ENCODE assay signal across 8 mouse cellular contexts in the genomic region with DNA sequence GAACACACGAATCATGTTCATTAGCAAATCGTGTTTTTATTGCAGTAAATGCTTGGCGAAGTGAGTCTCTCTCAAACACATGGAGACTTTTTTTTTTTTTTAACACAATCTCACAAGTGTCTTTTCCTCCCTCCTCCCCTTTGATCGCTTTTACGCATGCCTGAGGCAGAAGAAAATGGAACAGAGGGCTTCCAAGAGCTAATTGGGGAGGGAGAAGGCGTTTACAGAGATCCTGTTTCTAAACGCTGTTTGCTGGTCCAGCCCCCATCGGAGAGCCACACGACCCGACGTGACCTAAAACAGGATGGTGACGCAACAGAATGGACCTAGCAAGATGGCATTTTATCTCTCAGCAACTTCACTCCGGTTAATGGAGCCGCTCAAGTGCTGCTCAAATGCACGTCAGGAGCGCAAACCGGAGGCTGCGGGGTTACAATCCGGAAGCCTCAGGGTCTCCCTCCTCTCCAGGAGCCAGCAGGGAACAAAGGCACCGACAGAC.
DNase-seq lines count a peak whose midpoint lies in the region; ATAC-seq and TF ChIP-seq lines count a peak whose summit lies in the region.

No protein-coding gene starts in this region.

- H3K4me1 ChIP-seq in G1E (ENCODE audit: insufficient read depth, low read depth, low read length) = peaks cover 64% of the 10 kb centered on the region
- peaks cover 12% of the 10 kb centered on the region for H3K4me1 ChIP-seq in bone marrow, adult 2 months (ENCODE audit: control insufficient read depth, insufficient read depth, low read length)
- H3K4me1 ChIP-seq in forebrain, embryonic 15.5 days = peaks cover 54% of the 10 kb centered on the region
- H3K4me1 ChIP-seq in hindbrain, embryonic 10.5 days (replicated peaks) = peaks cover 61% of the 10 kb centered on the region
- peaks cover 22% of the 10 kb centered on the region; the same call in 1 of the 2 replicates for H3K4me1 ChIP-seq in spleen, adult 2 months (ENCODE audit: control insufficient read depth, insufficient read depth, insufficient read length)

- H3K9me3 ChIP-seq in G1E (replicated peaks) = no peaks in the 10 kb centered on the region
- no peaks in the 10 kb centered on the region for H3K9me3 ChIP-seq in forebrain, embryonic 15.5 days
- no peaks in the 10 kb centered on the region for H3K9me3 ChIP-seq in hindbrain, embryonic 10.5 days

- TF ChIP-seq CTCF in G1E (IDR thresholded peaks at IDR 0.05; ENCODE audit: low read depth, low read length) = no peak
- TF ChIP-seq CTCF in bone marrow, adult 2 months (IDR thresholded peaks at IDR 0.05; ENCODE audit: control insufficient read depth, insufficient read depth, low read length) = no peak
- TF ChIP-seq CTCF in spleen, adult 2 months (IDR thresholded peaks at IDR 0.05; ENCODE audit: extremely low read depth, insufficient read depth, insufficient read length, insufficient replicate concordance) = no peak

- H3K4me3 ChIP-seq in G1E (ENCODE audit: low read depth, low read length) = peak overlapping the region; percentile 61; the same call in 1 of the 2 replicates
- H3K4me3 ChIP-seq in bone marrow, adult 2 months (replicated peaks; ENCODE audit: control insufficient read depth, low read depth, low read length) = peak overlapping the region; percentile 27
- H3K4me3 ChIP-seq in forebrain, embryonic 15.5 days = peak overlapping the region; percentile 38
- H3K4me3 ChIP-seq in hindbrain, embryonic 10.5 days = peak overlapping the region; percentile 50
- H3K4me3 ChIP-seq in spleen, adult 2 months (ENCODE audit: extremely low read depth, insufficient read depth, insufficient read length) = peak overlapping the region; percentile 49

- WGBS in bone marrow, adult 2 months = 1% methylated on average over 20 of the region's 20 CpGs
- WGBS in forebrain, embryonic 15.5 days = under 1% methylated on average over 20 of the region's 20 CpGs
- WGBS in hindbrain, embryonic 10.5 days = under 1% methylated on average over 20 of the region's 20 CpGs
- WGBS in spleen, adult 2 months = 1% methylated on average over 20 of the region's 20 CpGs

- ATAC-seq in G1E (ENCODE audit: extremely low read depth, insufficient number of reproducible peaks, low FRiP score, poor library complexity, severe bottlenecking) = peak; percentile 57
- ATAC-seq in forebrain, embryonic 15.5 days (replicated peaks) = no peak
- peak; percentile 55 for ATAC-seq in megakaryocyte progenitor cell, adult 5-6 weeks (replicated peaks; ENCODE audit: poor library complexity)

- H3K27me3 ChIP-seq in G1E (ENCODE audit: insufficient read depth, low read length) = no peaks in the 10 kb centered on the region
- no peaks in the 10 kb centered on the region for H3K27me3 ChIP-seq in forebrain, embryonic 15.5 days
- H3K27me3 ChIP-seq in hindbrain, embryonic 10.5 days (ENCODE audit: insufficient read depth, poor library complexity, severe bottlenecking) = no peaks in the 10 kb centered on the region
- H3K27me3 ChIP-seq in spleen, adult 2 months (ENCODE audit: control insufficient read depth, insufficient read depth, low read length) = no peaks in the 10 kb centered on the region

- TF ChIP-seq POLR2A in bone marrow, adult 2 months (IDR thresholded peaks at IDR 0.05; ENCODE audit: borderline replicate concordance, control insufficient read depth, low read depth, low read length) = no peak
- TF ChIP-seq POLR2A in spleen, adult 2 months (IDR thresholded peaks at IDR 0.05; ENCODE audit: low read depth, low read length) = no peak

- peak; percentile 66 for DNase-seq in G1E (ENCODE audit: low spot score)
- DNase-seq in hindbrain, embryonic 10.5 days (ENCODE audit: low spot score) = peak; percentile 75
- peak; percentile 18 to 26 for DNase-seq in left cerebral cortex, postnatal 36 days (ENCODE audit: low spot score in 2 of 2)
- DNase-seq in spleen, adult 2 months (ENCODE audit: low read depth in 1 of 2, low spot score in 2 of 2) = peak in 1 of 2 experiments; percentile 33
- no peak for DNase-seq in cerebellum, adult 11-12 months

- H3K4me2 ChIP-seq in forebrain, embryonic 15.5 days (replicated peaks) = peak overlapping the region; percentile 52

- H3K36me3 ChIP-seq in G1E (replicated peaks) = no peaks in the 10 kb centered on the region
- H3K36me3 ChIP-seq in forebrain, embryonic 15.5 days = no peaks in the 10 kb centered on the region
- H3K36me3 ChIP-seq in hindbrain, embryonic 10.5 days = no peaks in the 10 kb centered on the region
- H3K36me3 ChIP-seq in spleen, adult 2 months (ENCODE audit: control insufficient read depth, insufficient read depth, low read length) = no peaks in the 10 kb centered on the region

- H3K9ac ChIP-seq in forebrain, embryonic 15.5 days (replicated peaks) = peak overlapping the region; percentile 29

- intact Hi-C loops in left cerebral cortex, postnatal 36 days (cut with DNase I) = no loop called here

- H3K27ac ChIP-seq in bone marrow, adult 2 months (ENCODE audit: control insufficient read depth, insufficient read depth, low read depth, low read length, poor library complexity) = peak overlapping the region; percentile 80
- peak overlapping the region; percentile 87 for H3K27ac ChIP-seq in forebrain, embryonic 15.5 days (replicated peaks)
- H3K27ac ChIP-seq in hindbrain, embryonic 10.5 days = peak overlapping the region; percentile 93
- H3K27ac ChIP-seq in spleen, adult 2 months (ENCODE audit: insufficient read depth, low read length) = peak overlapping the region; percentile 93
